Mouse (Mus musculus): ENCODE data around the gene Cpsf4. TPM values are rescaled to one million over a fixed set of nuclear protein-coding genes. Genes with fewer than 3 reads are reported as not detected.
"Not testable (repeated sequence)": the region's sequence is repeated elsewhere in the genome, so short reads cannot be mapped to it uniquely, and the experiment has no call there.

Cpsf4 gene
- polyA plus RNA-seq, 1 experiment from 2014 or later, result 19.3 TPM

GRCm38 (mm10) chr5:145126580-145126979, 40.4 kb upstream of the Cpsf4 start:
- Histone ChIP-seq H3K27ac (ENCODE audit: low read depth) (no peak overlapping the region), H3K4me1 (ENCODE audit: insufficient read depth) (no peaks in the 10 kb centered on the region), H3K4me2 (ENCODE audit: low read depth, low read length) (no peak overlapping the region), H3K4me3 (ENCODE audit: low read depth, low read length) (no peak overlapping the region), H3K9ac (replicated peaks) (no peak overlapping the region), H3K9me3 (ENCODE audit: low read length) (no peaks in the 10 kb centered on the region), H3K36me3 (replicated peaks; ENCODE audit: insufficient read depth, low read length) (peaks cover 76% of the 10 kb centered on the region), H3K27me3 (ENCODE audit: insufficient read depth, low read length) (no peaks in the 10 kb centered on the region)
- TF ChIP-seq EP300 (IDR thresholded peaks at IDR 0.05; ENCODE audit: low read depth) (no peak), CTCF (IDR thresholded peaks at IDR 0.05; ENCODE audit: low read depth) (no peak)
- DNase-seq (no peak), ATAC-seq (no peak)
- WGBS (ENCODE audit: insufficient replicate concordance), result 86% methylated on average over 9 of the region's 9 CpGs

GRCm38 (mm10) chr5:145129124-145129523, 37.9 kb upstream of the Cpsf4 start:
- ATAC-seq, result no peak

GRCm38 (mm10) chr5:145129773-145130172, 37.2 kb upstream of the Cpsf4 start:
- peaks cover 84% of the 10 kb centered on the region for H3K36me3 ChIP-seq (replicated peaks; ENCODE audit: insufficient read depth, low read length)

More at GRCm38 (mm10) chr5:145129124-145129523, 37.9 kb upstream of the Cpsf4 start:
- DNase-seq, result no peak
- Histone ChIP-seq H3K4me2 (ENCODE audit: low read depth, low read length) (no peak overlapping the region), H3K4me3 (ENCODE audit: low read depth, low read length) (no peak overlapping the region), H3K36me3 (replicated peaks; ENCODE audit: insufficient read depth, low read length) (peaks cover 84% of the 10 kb centered on the region), H3K9ac (replicated peaks) (no peak overlapping the region), H3K4me1 (ENCODE audit: insufficient read depth) (no peaks in the 10 kb centered on the region), H3K27ac (ENCODE audit: low read depth) (no peak overlapping the region), H3K9me3 (ENCODE audit: low read length) (no peaks in the 10 kb centered on the region), H3K27me3 (ENCODE audit: insufficient read depth, low read length) (no peaks in the 10 kb centered on the region)
- TF ChIP-seq EP300 (IDR thresholded peaks at IDR 0.05; ENCODE audit: low read depth), result no peak
- TF ChIP-seq CTCF (IDR thresholded peaks at IDR 0.05; ENCODE audit: low read depth), result no peak
- 80% methylated on average over 4 of the region's 4 CpGs for WGBS (ENCODE audit: insufficient replicate concordance)

GRCm38 (mm10) chr5:145130191-145130590, 36.8 kb upstream of the Cpsf4 start:
- DNase-seq (no peak), ATAC-seq (peak; percentile 43)
- WGBS (ENCODE audit: insufficient replicate concordance), result 56% methylated on average over 11 of the region's 11 CpGs
- TF ChIP-seq CTCF (IDR thresholded peaks at IDR 0.05; ENCODE audit: low read depth) (no peak), EP300 (IDR thresholded peaks at IDR 0.05; ENCODE audit: low read depth) (no peak)
- H3K27ac ChIP-seq (ENCODE audit: low read depth), result no peak overlapping the region
- no peaks in the 10 kb centered on the region for H3K4me1 ChIP-seq (ENCODE audit: insufficient read depth)
- H3K4me3 ChIP-seq (ENCODE audit: low read depth, low read length), result no peak overlapping the region
- H3K9me3 ChIP-seq (ENCODE audit: low read length), result no peaks in the 10 kb centered on the region
- H3K27me3 ChIP-seq (ENCODE audit: insufficient read depth, low read length), result no peaks in the 10 kb centered on the region
- no peak overlapping the region for H3K9ac ChIP-seq (replicated peaks)
- H3K4me2 ChIP-seq (ENCODE audit: low read depth, low read length), result no peak overlapping the region
- peaks cover 84% of the 10 kb centered on the region for H3K36me3 ChIP-seq (replicated peaks; ENCODE audit: insufficient read depth, low read length)

More at GRCm38 (mm10) chr5:145129773-145130172, 37.2 kb upstream of the Cpsf4 start:
- H3K4me3 ChIP-seq (ENCODE audit: low read depth, low read length); H3K4me1 ChIP-seq (ENCODE audit: insufficient read depth); H3K27me3 ChIP-seq (ENCODE audit: insufficient read depth, low read length); ATAC-seq; DNase-seq; H3K27ac ChIP-seq (ENCODE audit: low read depth); H3K4me2 ChIP-seq (ENCODE audit: low read depth, low read length); H3K9me3 ChIP-seq (ENCODE audit: low read length); H3K9ac ChIP-seq (replicated peaks): not testable (repeated sequence)
- 85% methylated on average over 6 of the region's 6 CpGs for WGBS (ENCODE audit: insufficient replicate concordance)

GRCm38 (mm10) chr5:145130995-145131394, 36.0 kb upstream of the Cpsf4 start:
- H3K27me3 ChIP-seq (ENCODE audit: insufficient read depth, low read length), result no peaks in the 10 kb centered on the region
- TF ChIP-seq CTCF (IDR thresholded peaks at IDR 0.05; ENCODE audit: low read depth) (no peak), EP300 (IDR thresholded peaks at IDR 0.05; ENCODE audit: low read depth) (no peak)
- no peak overlapping the region for H3K9ac ChIP-seq (replicated peaks)
- H3K9me3 ChIP-seq (ENCODE audit: low read length), result no peaks in the 10 kb centered on the region
- no peak overlapping the region for H3K4me3 ChIP-seq (ENCODE audit: low read depth, low read length)
- H3K36me3 ChIP-seq (replicated peaks; ENCODE audit: insufficient read depth, low read length), result peaks cover 83% of the 10 kb centered on the region
- DNase-seq, result no peak
- no peak for ATAC-seq
- no peak overlapping the region for H3K27ac ChIP-seq (ENCODE audit: low read depth)
- H3K4me2 ChIP-seq (ENCODE audit: low read depth, low read length), result no peak overlapping the region
- H3K4me1 ChIP-seq (ENCODE audit: insufficient read depth), result no peaks in the 10 kb centered on the region
- 69% methylated on average over 3 of the region's 3 CpGs for WGBS (ENCODE audit: insufficient replicate concordance)

GRCm38 (mm10) chr5:145133275-145133674, 33.7 kb upstream of the Cpsf4 start:
- H3K9ac ChIP-seq (replicated peaks); ATAC-seq; H3K4me3 ChIP-seq (ENCODE audit: low read depth, low read length); H3K4me2 ChIP-seq (ENCODE audit: low read depth, low read length); H3K27ac ChIP-seq (ENCODE audit: low read depth); DNase-seq; H3K4me1 ChIP-seq (ENCODE audit: insufficient read depth); H3K27me3 ChIP-seq (ENCODE audit: insufficient read depth, low read length); H3K9me3 ChIP-seq (ENCODE audit: low read length): not testable (repeated sequence)
- WGBS (ENCODE audit: insufficient replicate concordance), result 84% methylated on average over 6 of the region's 6 CpGs
- peaks cover 73% of the 10 kb centered on the region for H3K36me3 ChIP-seq (replicated peaks; ENCODE audit: insufficient read depth, low read length)
- peak; percentile 32; the same call in 1 of the 2 replicates for TF ChIP-seq CTCF (IDR thresholded peaks at IDR 0.05; ENCODE audit: low read depth)

GRCm38 (mm10) chr5:145138836-145139235, 28.2 kb upstream of the Cpsf4 start:
- Histone ChIP-seq H3K36me3 (replicated peaks; ENCODE audit: insufficient read depth, low read length) (peaks cover 48% of the 10 kb centered on the region), H3K4me2 (ENCODE audit: low read depth, low read length) (peak overlapping the region; percentile 91), H3K4me3 (ENCODE audit: low read depth, low read length) (peak overlapping the region; percentile 84), H3K9ac (replicated peaks) (peak overlapping the region; percentile 89), H3K27me3 (ENCODE audit: insufficient read depth, low read length) (no peaks in the 10 kb centered on the region), H3K9me3 (ENCODE audit: low read length) (no peaks in the 10 kb centered on the region), H3K4me1 (ENCODE audit: insufficient read depth) (peaks cover 23% of the 10 kb centered on the region), H3K27ac (ENCODE audit: low read depth) (no peak overlapping the region)
- no peak for DNase-seq
- 8% methylated on average over 6 of the region's 6 CpGs for WGBS (ENCODE audit: insufficient replicate concordance)
- ATAC-seq, result no peak
- TF ChIP-seq CTCF (IDR thresholded peaks at IDR 0.05; ENCODE audit: low read depth) (no peak), EP300 (IDR thresholded peaks at IDR 0.05; ENCODE audit: low read depth) (no peak)
